Comparison of ENCODE assay signal across 26 mouse cellular contexts in the genomic region with DNA sequence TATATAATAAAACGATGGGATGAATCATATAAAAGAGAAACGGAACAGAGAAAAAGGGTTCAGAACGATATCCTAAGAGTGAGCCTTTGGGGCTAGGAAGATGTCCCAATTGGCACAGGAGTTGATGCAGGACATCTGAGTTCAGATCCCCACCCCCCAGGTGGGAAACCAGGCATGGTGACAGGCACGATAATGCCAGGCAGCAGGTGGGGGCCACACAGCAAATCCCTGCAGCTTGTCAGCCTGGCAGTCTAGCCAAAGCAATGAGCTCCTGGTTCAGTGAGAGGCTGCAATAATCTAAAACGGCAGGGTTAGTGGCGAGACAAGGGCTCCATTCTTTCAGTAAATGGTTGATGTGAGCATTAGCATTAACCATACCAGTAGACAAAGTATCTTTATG. TPM values are rescaled to one million over a fixed set of nuclear protein-coding genes. Genes with fewer than 3 reads are reported as not detected.
DNase-seq lines count a peak whose midpoint lies in the region; ATAC-seq and TF ChIP-seq lines count a peak whose summit lies in the region.
"Had no signal": no experiment of that assay in that cellular context is flagged by ENCODE, and none has a peak within 500 bp of the region (broad histone marks: within the 10 kb centered on the region; RNA-seq: fewer than 3 reads in every experiment).

No protein-coding gene starts in this region.

- no peak overlapping the region for H3K4me2 ChIP-seq in myocyte (ENCODE audit: low read depth)
- H3K4me2 ChIP-seq: forebrain, embryonic 13.5 days; heart, embryonic 13.5 days; hindbrain, embryonic 12.5 days; hindbrain, embryonic 15.5 days; intestine, embryonic 15.5 days had no signal

- no peaks in the 10 kb centered on the region for H3K36me3 ChIP-seq in myocyte (ENCODE audit: control insufficient read depth, insufficient read depth)
- H3K36me3 ChIP-seq: hindbrain, embryonic 12.5 days; hindbrain, embryonic 15.5 days; intestine, embryonic 15.5 days had no signal

- H3ac ChIP-seq in myocyte (ENCODE audit: control insufficient read depth, insufficient read length): no peak overlapping the region

- intact Hi-C loops in heart, postnatal 10 days (cut with DNase I): no loop called here

- no peak for TF ChIP-seq POLR2A in myocyte (IDR thresholded peaks at IDR 0.05; ENCODE audit: insufficient read length, low read depth)

- no peak for ATAC-seq in inflammation-experienced regulatory T-cells, adult 6 months
- ATAC-seq: CD4-positive, CD25-positive, alpha-beta regulatory T cell, adult 4 months; forebrain, embryonic 13.5 days; forebrain, embryonic 16.5 days; intestine, embryonic 15.5 days had no signal

- peaks cover 69% of the 10 kb centered on the region for H3K79me2 ChIP-seq in myocyte (ENCODE audit: control insufficient read depth, insufficient read depth)

- peak; percentile 10 to 18 for DNase-seq in cerebellum, postnatal 14 days
- DNase-seq in cerebellum, adult 9-11 months: no peak
- DNase-seq in heart, adult 11 months: peak; percentile 88
- no peak for DNase-seq in heart, postnatal 10 days
- DNase-seq in retina, postnatal 1 day: peak; percentile 11
- DNase-seq in retina, embryonic 14.5 days (ENCODE audit: low spot score): no peak
- DNase-seq: adrenal gland, adult 2 months; adrenal gland, postnatal 14 days; B cell, adult 2 months; cerebellum, adult 11 months; cerebellum, adult 2 months; cerebellum, postnatal 36 days; embryo, embryonic 11 days; gastrocnemius, postnatal 25 days; heart, adult 2 months; kidney, adult 11 months had no signal

- H3K27me3 ChIP-seq in myocyte (ENCODE audit: control insufficient read depth, insufficient read depth, insufficient read length): no peaks in the 10 kb centered on the region
- H3K27me3 ChIP-seq: forebrain, embryonic 13.5 days; heart, embryonic 13.5 days; hindbrain, embryonic 12.5 days; hindbrain, embryonic 15.5 days; intestine, embryonic 15.5 days had no signal

- no peak overlapping the region for H3K4me3 ChIP-seq in myocyte
- H3K4me3 ChIP-seq: forebrain, embryonic 13.5 days; heart, adult 2 months; heart, embryonic 10.5 days; heart, embryonic 13.5 days; hindbrain, embryonic 12.5 days; hindbrain, embryonic 15.5 days; intestine, embryonic 15.5 days had no signal

TF ChIP-seq in myocyte, 11 proteins besides CTCF, POLR2A, EP300 and RAD21:
- no peak for TF ChIP-seq TCF3 (IDR thresholded peaks at IDR 0.05; ENCODE audit: insufficient read length, low read depth)
- peak in 2 of 3 experiments; percentile 85 to 94 for TF ChIP-seq MYOD1 (IDR thresholded peaks at IDR 0.05; ENCODE audit: control insufficient read depth in 1 of 3, insufficient read length in 2 of 3, low read depth in 2 of 3)
- no peak for TF ChIP-seq REST (IDR thresholded peaks at IDR 0.05; ENCODE audit: insufficient read depth, insufficient read length)
- no peak for TF ChIP-seq TCF12 (IDR thresholded peaks at IDR 0.05; ENCODE audit: insufficient read depth, poor library complexity, severe bottlenecking)
- peak in 1 of 3 experiments; percentile 33 for TF ChIP-seq MYOG (IDR thresholded peaks at IDR 0.05; ENCODE audit: control insufficient read depth in 1 of 3, insufficient read depth in 1 of 3, insufficient read length in 2 of 3, low read depth in 2 of 3)

RNA-seq across cellular contexts. Expression of a gene that starts 33.4 kb away (rescaled TPM):
- total RNA-seq in heart, postnatal 10 days (2021): 100 to 1,000 TPM; 523 to 617 TPM
- polyA plus RNA-seq in myocyte (2012; fragmentation: generic; extraction: Trizol): 63.4 TPM
- 10 to 100 TPM; 21.5 to 25.7 (median 25.4) TPM for polyA plus RNA-seq in inflammation-experienced regulatory T-cells, adult 6 months (2017; shearing (Covaris generic))

Comparison
In these comparisons a context has a peak if more than half of its experiments do, and no peak if none do; other contexts are left out.
1. DNase-seq: peak in cerebellum, postnatal 14 days (2 of 2), heart, adult 11 months (single experiment) and retina, postnatal 1 day (single experiment); none in cerebellum, adult 9-11 months (single experiment), heart, postnatal 10 days (0 of 2) and retina, embryonic 14.5 days (single experiment).